Mouse (Mus musculus): ENCODE results near the gene Nmnat1.

DNA sequence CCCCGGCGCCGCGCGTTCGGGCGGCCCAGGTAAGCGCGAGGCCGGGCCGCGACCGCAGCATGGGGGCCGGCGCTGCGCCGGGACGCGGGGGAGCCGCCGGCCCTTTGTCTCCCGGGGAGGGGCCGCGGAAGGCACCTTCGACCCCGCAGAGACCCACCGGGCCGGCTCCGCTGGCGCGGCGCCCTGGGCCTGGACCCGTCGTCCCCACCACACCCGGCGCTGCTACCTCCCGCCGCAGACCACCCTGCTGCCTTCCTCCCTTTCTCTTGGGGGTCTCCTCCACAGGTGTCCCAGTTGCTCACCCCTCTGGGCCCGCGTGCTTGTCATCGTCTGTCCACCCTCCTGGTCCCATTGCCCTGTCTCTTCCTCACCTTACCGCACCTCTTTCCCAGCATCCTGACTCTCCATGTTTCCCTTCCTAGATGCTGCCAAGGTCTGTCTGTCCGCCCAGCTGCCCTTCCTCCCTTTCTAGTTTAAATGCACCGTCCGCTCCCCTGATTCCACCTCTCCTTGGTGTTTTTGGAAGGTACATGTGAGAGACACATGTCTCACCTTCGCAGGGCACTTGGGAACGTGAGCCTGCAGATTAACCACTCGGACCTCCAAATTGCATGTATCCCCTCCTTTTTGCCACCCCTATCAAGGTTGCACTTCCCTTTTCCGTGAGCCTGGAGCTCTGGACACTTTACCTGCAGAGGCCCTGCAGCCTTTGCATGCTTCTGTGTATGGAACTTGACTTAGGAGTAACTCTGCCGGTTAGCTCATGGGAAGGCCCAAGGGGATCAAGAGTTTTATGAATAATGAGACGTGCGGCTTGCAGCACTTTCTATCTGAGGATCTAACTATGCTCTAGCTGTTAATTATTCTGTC lies 33.6 kb upstream of the Nmnat1 start:
- no peak for TF ChIP-seq CTCF (IDR thresholded peaks at IDR 0.05; ENCODE audit: insufficient read depth, low read length)
- no peak for TF ChIP-seq POLR2A (IDR thresholded peaks at IDR 0.05; ENCODE audit: borderline replicate concordance, extremely low read depth, low read depth, low read length)
